Mouse (Mus musculus) CH12.LX (cell line): ENCODE results near the gene Prelid1.

Source experiments
- EP300 ChIP-seq: IDR thresholded peaks from 2 replicates; pipeline ENCODE4 v1.6.1; 2011; ENCODE audit warnings: low read length, improper control_type of control experiment
- TCF12 ChIP-seq: IDR thresholded peaks from 2 replicates; pipeline ENCODE4 v1.6.1; 2014; ENCODE audit warnings: low read depth, mild to moderate bottlenecking, inconsistent platforms, low read length, improper control_type of control experiment

DNA sequence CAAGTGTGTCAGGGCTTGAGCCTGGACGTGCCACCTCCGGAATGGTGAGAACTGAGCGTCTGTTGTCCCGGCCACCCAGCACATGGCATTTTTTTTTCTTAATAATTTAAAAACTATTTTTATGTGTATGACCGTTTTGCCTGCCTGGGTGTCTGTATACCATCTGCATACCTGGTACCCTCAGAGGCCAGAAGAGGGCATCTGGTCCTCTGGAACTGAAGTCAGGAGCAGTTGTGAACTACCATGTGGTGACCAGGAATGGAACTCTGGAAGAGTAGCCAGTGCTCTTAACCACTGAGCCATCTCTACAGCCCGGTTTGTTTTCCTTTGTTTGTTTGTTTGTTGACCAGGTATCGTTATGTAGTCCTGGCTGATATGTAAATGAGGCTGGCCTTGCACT lies 48.1 kb downstream of the Prelid1 start:
- no peak for TF ChIP-seq TCF12
- no peak for TF ChIP-seq EP300
